Mouse (Mus musculus) heart, postnatal 36 days (tissue): ENCODE data around the gene 1500011B03Rik. TPM values are rescaled to one million over a fixed set of nuclear protein-coding genes. Genes with fewer than 3 reads are reported as not detected.

Source experiments
- DNase-seq, 2 experiments: peaks; one replicate each; pipeline ENCODE4 v3.0.0; 2021 to 2022
- intact Hi-C: fragments of 180-260 bp; cut with DNase I; formaldehyde crosslinking; loops from one replicate; pipeline ENCODE4 v1.15.1; 2025
- total RNA-seq, 2 experiments: library from RNA; stranded (reverse); gene quantifications; 2 replicates each; pipeline ENCODE4 v1.2.3; 2021

1500011B03Rik gene
- total RNA-seq, 2 experiments from 2014 or later: 5.2 to 5.9 TPM

GRCm38 (mm10) chr5:114784622-114785165 is 38.6 kb downstream of the 1500011B03Rik start:
- intact Hi-C loops: no loop called here
- DNase-seq: peak; percentile 59 to 75

- DNase-seq: peak in 1 of 2 experiments; percentile 13
- intact Hi-C loops: no loop called here
Measured at GRCm38 (mm10) chr5:114783405-114784163, 39.7 kb downstream of the 1500011B03Rik start.

- DNase-seq: no peak
- intact Hi-C loops: no loop called here
Measured at GRCm38 (mm10) chr5:114782991-114783390, 40.3 kb downstream of the 1500011B03Rik start.

- intact Hi-C loops: no loop called here
- DNase-seq: no peak
Measured at GRCm38 (mm10) chr5:114780912-114781311, 42.4 kb downstream of the 1500011B03Rik start.

GRCm38 (mm10) chr5:114779956-114780489 is 43.2 kb downstream of the 1500011B03Rik start:
- intact Hi-C loops: no loop called here
- no peak for DNase-seq

- intact Hi-C loops: no loop called here
- DNase-seq: no peak
Measured at GRCm38 (mm10) chr5:114776174-114776573, 47.1 kb downstream of the 1500011B03Rik start.

GRCm38 (mm10) chr5:114775056-114775979 is 48.0 kb downstream of the 1500011B03Rik start, which contains the start of gene Git2:
Gene Git2, minus strand, starts transcription at chr5:114775517.
- DNase-seq: peak in 1 of 2 experiments; percentile 10
- intact Hi-C loops: loop anchor here (2.0 kb wide), 1 partner anchor 29 kb away; no protein-coding TSS in a partner anchor

GRCm38 (mm10) chr5:114774403-114775051 is 48.7 kb downstream of the 1500011B03Rik start, which contains the start of gene Ankrd13a:
Gene Ankrd13a, plus strand, starts transcription at chr5:114774677.
- intact Hi-C loops: loop anchor here (2.0 to 5.0 kb wide), 2 partner anchors 30 to 67 kb away; partner anchors contain the start of gene Tchp
- peak; percentile 88 to 90 for DNase-seq

- intact Hi-C loops: loop anchor here (2.0 to 5.0 kb wide), 2 partner anchors 31 to 66 kb away; partner anchors contain the start of gene Tchp
Measured at GRCm38 (mm10) chr5:114773780-114774179, 49.5 kb downstream of the 1500011B03Rik start.

GRCm38 (mm10) chr5:114773211-114773710 is 50.0 kb downstream of the 1500011B03Rik start:
- DNase-seq: peak; percentile 96 to 98
- intact Hi-C loops: loop anchor here (5.0 kb wide), 1 partner anchor 66 kb away; the partner anchor contains the start of gene Tchp

More at GRCm38 (mm10) chr5:114773780-114774179, 49.5 kb downstream of the 1500011B03Rik start:
- DNase-seq: peak in 1 of 2 experiments; percentile 34

- peak in 1 of 2 experiments; percentile 68 for DNase-seq
- intact Hi-C loops: loop anchor here (5.0 kb wide), 1 partner anchor 65 kb away; the partner anchor contains the start of gene Tchp
Measured at GRCm38 (mm10) chr5:114772456-114773203, 50.6 kb downstream of the 1500011B03Rik start.

GRCm38 (mm10) chr5:114771796-114772195 is 51.5 kb downstream of the 1500011B03Rik start:
- peak in 1 of 2 experiments; percentile 21 for DNase-seq
- intact Hi-C loops: loop anchor here (2.0 to 5.0 kb wide), 2 partner anchors 33 to 64 kb away; partner anchors contain the start of gene Tchp

GRCm38 (mm10) chr5:114769786-114770185 is 53.5 kb downstream of the 1500011B03Rik start:
- intact Hi-C loops: loop anchor here (2.0 to 5.0 kb wide), 2 partner anchors 31 to 62 kb away; partner anchors contain the start of gene Tchp
- no peak for DNase-seq

GRCm38 (mm10) chr5:114767185-114767584 is 56.1 kb downstream of the 1500011B03Rik start:
- DNase-seq: no peak
- intact Hi-C loops: no loop called here

- DNase-seq: no peak
- intact Hi-C loops: no loop called here
Measured at GRCm38 (mm10) chr5:114766686-114767085, 56.6 kb downstream of the 1500011B03Rik start.

- no peak for DNase-seq
- intact Hi-C loops: no loop called here
Measured at GRCm38 (mm10) chr5:114764812-114765735, 58.2 kb downstream of the 1500011B03Rik start.

- intact Hi-C loops: no loop called here
- peak in 1 of 2 experiments; percentile 15 for DNase-seq
Measured at GRCm38 (mm10) chr5:114761980-114762379, 61.3 kb downstream of the 1500011B03Rik start.
